Mouse (Mus musculus) neural tube, embryonic 11.5 days (tissue): ENCODE data around the gene Cers1. TPM values are rescaled to one million over a fixed set of nuclear protein-coding genes. Genes with fewer than 3 reads are reported as not detected.
A peak's percentile ranks its signal among the peaks of the same experiment; 100 is the strongest.

Experiments used
- ATAC-seq: fragments of 200-750 bp; cut with Nextera tagmentation; 2 replicates; pipeline ENCODE4 v1.8.0; 2017; ENCODE audit warnings: moderate number of reproducible peaks, mild to moderate bottlenecking, moderate TSS enrichment, moderate library complexity; ENCODE audit not compliant: insufficient read depth, low FRiP score, low TSS enrichment
- DNase-seq: peaks from one replicate; pipeline ENCODE4 v3.0.0-alpha.2; 2015; ENCODE audit warnings: low spot score
- H3K27ac ChIP-seq: fragments of 300-500 bp; sonication (generic); 2 replicates; pipeline ENCODE4 v1.5.1; 2014; ENCODE audit warnings: low read depth, mild to moderate bottlenecking, low read length
- H3K27me3 ChIP-seq: fragments of 300-500 bp; sonication (generic); 2 replicates; pipeline ENCODE4 v1.6.1; 2014; ENCODE audit warnings: mild to moderate bottlenecking, low read length, mixed read lengths; ENCODE audit not compliant: control insufficient read depth, insufficient read depth
- H3K36me3 ChIP-seq: fragments of 300-500 bp; sonication (generic); 2 replicates; pipeline ENCODE4 v1.6.1; 2014; ENCODE audit warnings: mild to moderate bottlenecking, low read length, moderate library complexity, mixed read lengths; ENCODE audit not compliant: control insufficient read depth, insufficient read depth
- H3K4me1 ChIP-seq: fragments of 300-500 bp; sonication (generic); 2 replicates; pipeline ENCODE4 v1.6.1; 2014; ENCODE audit warnings: low read length, mixed read lengths; ENCODE audit not compliant: control insufficient read depth, insufficient read depth
- H3K4me2 ChIP-seq: fragments of 300-500 bp; sonication (generic); 2 replicates; pipeline ENCODE4 v1.6.1; 2014; ENCODE audit warnings: low read depth, mild to moderate bottlenecking, moderate library complexity
- H3K4me3 ChIP-seq: fragments of 300-500 bp; sonication (generic); 2 replicates; pipeline ENCODE4 v1.5.1; 2014; ENCODE audit warnings: low read depth, low read length
- H3K9ac ChIP-seq: fragments of 300-500 bp; sonication (generic); 2 replicates; pipeline ENCODE4 v1.6.1; 2014; ENCODE audit warnings: mild to moderate bottlenecking, low read length
- H3K9me3 ChIP-seq: fragments of 300-500 bp; sonication (generic); 2 replicates; pipeline ENCODE4 v1.6.1; 2016; ENCODE audit warnings: low read length; ENCODE audit not compliant: control insufficient read depth
- WGBS: fragments of 180-500 bp; shearing (Covaris S2); extraction: QIAGEN DNeasy Blood & Tissue Kit; methylation state at CpG from one replicate; pipeline ENCODE4 v1.1.7; 2014; 5-methylcytosine and 5-hydroxymethylcytosine counted together
- polyA plus RNA-seq: library from polyadenylated mRNA; unstranded; fragments of >200 nt; fragmentation: Nextera tagmentation; extraction: Ambion mirVana; gene quantifications from 2 replicates; pipeline ENCODE4 v1.2.1, GENCODE M21; 2014

Gene Cers1
- polyA plus RNA-seq, 1 experiment from 2014 or later, result 6.8 TPM

DNA sequence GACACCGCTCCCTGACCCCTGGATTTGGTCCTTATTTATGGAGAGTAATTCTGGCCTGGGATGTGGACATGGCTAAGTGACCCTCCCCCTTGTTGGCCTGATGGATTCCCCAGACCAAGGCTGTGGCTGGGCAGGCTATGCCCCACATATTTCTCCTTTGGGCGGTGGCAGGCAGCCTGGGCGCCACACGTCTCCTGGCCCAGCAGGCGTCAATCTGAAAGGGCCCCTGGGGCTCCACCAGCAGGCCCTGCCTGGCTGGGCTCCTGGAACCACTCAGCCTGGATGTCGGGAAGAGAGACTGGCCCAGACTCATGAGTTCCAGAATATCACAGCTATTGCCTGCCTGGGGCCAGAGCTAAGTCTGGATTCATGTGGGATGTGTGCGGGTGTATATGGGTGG lies 54.9 kb downstream of the Cers1 start:
- Histone ChIP-seq H3K4me2 (no peak overlapping the region), H3K4me1 (peaks cover 12% of the 10 kb centered on the region), H3K9me3 (no peaks in the 10 kb centered on the region), H3K4me3 (no peak overlapping the region), H3K36me3 (no peaks in the 10 kb centered on the region), H3K27me3 (peaks cover 42% of the 10 kb centered on the region), H3K9ac (no peak overlapping the region), H3K27ac (no peak overlapping the region)
- 78% methylated on average over 7 of the region's 7 CpGs for WGBS
- DNase-seq, result no peak
- no peak for ATAC-seq

DNA sequence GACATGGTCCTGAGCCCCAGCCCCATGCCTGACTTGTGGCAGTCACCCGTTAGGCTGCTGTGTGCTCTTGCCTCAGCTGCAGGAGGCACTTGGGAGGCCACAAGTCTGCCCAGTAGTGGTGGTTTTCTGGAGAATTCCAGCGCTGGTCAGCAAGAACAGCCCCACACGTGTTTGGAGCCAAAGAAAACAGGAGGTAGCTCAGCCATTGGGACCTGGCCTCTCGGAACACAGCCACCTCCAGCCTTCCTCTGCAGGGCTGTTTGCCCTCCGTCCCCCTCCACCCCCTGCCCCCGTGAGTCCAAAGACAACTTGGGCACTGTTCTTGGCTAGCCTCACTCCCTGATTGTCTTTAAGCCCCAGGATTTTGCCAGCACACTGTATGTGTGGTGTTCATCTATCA lies 56.4 kb downstream of the Cers1 start:
- Histone ChIP-seq H3K4me1 (peaks cover 12% of the 10 kb centered on the region), H3K4me3 (no peak overlapping the region), H3K9me3 (no peaks in the 10 kb centered on the region), H3K36me3 (no peaks in the 10 kb centered on the region), H3K4me2 (no peak overlapping the region), H3K9ac (no peak overlapping the region), H3K27ac (no peak overlapping the region), H3K27me3 (peaks cover 57% of the 10 kb centered on the region)
- WGBS, result 40% methylated on average over 6 of the region's 6 CpGs
- ATAC-seq (no peak), DNase-seq (no peak)

DNA sequence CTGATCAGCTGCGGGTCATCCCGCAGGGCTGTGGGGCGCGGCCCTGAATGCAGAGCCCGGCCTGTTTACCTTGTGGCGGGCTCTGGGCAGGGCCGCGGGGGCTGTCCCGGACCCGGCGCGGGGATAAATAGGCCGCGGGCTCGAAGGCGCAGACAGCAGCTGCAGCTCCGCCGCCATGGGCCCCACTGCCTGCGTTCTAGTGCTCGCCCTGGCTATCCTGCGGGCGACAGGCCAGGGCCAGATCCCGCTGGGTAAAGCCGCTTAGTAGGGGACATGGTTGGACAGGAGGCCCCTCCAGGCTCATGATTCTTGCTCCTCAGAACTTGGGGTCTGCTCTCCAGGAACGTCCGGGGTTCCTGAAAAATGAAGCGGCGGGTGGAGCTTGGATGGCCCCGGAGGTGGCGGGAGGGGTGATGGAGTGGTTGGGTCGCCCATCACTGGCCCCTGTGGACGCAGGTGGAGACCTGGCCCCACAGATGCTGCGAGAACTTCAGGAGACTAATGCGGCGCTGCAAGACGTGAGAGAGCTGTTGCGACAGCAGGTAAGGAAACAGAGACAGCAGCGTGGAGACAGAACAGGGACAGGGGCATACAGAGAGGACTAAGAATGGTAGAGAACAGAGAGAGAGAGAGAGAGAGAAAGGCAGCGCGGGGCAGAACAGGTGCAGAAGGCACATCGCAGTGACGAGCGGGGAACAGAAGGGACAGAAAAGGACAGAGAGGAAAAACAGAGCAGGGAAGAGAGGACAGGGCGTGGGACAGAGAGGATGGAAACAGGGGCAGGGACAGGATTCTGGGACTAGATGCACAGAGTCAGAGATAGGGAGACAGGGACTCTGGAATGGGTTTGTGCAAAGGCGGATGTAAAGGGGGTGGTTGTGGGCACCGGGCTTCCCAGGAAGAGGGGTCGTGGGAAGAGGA lies 58.1 kb downstream of the Cers1 start, which contains the start of gene Comp:
Gene Comp, plus strand, starts transcription at position 162 of the 921 bp plus-strand sequence.
- ATAC-seq (no peak), DNase-seq (no peak)
- Histone ChIP-seq H3K4me2 (peak within 1 kb of the TSS; percentile 44), H3K4me3 (peak within 1 kb of the TSS; percentile 31), H3K36me3 (no peaks in the 10 kb centered on the region), H3K27ac (no peak within 1 kb of the TSS), H3K9me3 (no peaks in the 10 kb centered on the region), H3K27me3 (peaks cover 73% of the 10 kb centered on the region), H3K4me1 (peaks cover 12% of the 10 kb centered on the region), H3K9ac (peak within 1 kb of the TSS; percentile 22; the same call in 1 of the 2 replicates)
- 3% methylated on average over 47 of the region's 47 CpGs for WGBS

DNA sequence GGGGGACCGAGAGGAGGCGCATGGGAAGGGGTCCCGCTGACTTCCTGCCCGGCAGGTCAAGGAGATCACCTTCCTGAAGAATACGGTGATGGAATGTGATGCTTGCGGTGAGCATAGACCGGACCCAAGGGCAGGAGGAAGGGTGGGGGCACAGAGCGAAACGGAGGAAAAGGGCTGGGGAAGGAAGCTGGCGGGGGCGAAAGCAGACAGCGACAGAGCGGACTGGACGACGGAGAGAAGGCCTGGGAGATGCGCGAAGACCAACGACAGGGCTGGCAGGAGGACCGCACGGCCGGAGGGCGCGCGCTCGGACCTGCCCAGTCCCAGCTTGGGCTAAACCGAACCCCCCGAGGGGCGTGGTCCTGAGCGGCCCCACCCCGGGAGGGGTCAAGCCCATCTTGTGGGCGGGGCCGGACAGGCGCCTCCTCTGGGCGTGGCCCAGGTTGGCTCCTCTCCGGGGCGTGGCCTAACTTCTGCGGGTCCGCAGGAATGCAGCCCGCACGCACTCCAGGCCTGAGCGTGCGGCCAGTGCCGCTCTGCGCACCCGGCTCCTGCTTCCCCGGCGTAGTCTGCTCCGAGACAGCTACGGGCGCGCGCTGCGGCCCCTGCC lies 58.8 kb downstream of the Cers1 start:
- Histone ChIP-seq H3K9me3 (no peaks in the 10 kb centered on the region), H3K27ac (no peak overlapping the region), H3K4me2 (peak overlapping the region; percentile 44), H3K36me3 (no peaks in the 10 kb centered on the region), H3K4me1 (peaks cover 12% of the 10 kb centered on the region), H3K27me3 (peaks cover 76% of the 10 kb centered on the region), H3K4me3 (peak overlapping the region; percentile 31), H3K9ac (no peak overlapping the region)
- 1% methylated on average over 46 of the region's 53 CpGs for WGBS
- DNase-seq, result peak; percentile 71
- peak; percentile 42 for ATAC-seq

DNA sequence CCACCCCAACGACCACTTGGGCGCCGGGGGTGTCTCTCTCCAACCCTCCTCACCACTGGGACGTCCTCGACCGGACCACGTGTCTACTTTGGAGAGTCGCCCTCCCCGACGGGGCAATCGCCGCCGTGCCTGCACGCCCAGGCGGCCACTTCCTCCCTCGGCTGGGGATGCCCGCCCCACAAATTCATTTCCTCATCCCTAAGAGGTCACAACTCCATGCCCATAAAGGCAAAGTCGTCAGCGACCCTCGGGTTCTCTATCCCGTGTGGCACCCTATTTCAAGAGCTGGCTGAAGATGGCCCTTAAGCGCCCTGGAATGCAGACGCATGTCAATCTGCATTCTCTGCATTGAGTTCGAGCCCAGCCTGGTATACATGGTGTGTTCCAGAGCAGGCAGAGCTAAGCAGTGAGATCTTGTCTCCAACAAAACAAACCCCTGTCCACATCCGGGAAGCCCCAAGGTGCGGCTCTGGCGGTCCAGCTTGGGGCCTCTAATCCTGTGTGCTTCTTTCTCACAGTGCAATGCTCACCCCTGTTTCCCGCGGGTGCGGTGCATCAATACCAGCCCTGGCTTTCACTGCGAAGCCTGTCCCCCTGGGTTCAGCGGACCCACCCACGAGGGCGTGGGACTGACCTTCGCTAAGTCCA lies 59.8 kb downstream of the Cers1 start:
- WGBS, result 7% methylated on average over 35 of the region's 35 CpGs

DNA sequence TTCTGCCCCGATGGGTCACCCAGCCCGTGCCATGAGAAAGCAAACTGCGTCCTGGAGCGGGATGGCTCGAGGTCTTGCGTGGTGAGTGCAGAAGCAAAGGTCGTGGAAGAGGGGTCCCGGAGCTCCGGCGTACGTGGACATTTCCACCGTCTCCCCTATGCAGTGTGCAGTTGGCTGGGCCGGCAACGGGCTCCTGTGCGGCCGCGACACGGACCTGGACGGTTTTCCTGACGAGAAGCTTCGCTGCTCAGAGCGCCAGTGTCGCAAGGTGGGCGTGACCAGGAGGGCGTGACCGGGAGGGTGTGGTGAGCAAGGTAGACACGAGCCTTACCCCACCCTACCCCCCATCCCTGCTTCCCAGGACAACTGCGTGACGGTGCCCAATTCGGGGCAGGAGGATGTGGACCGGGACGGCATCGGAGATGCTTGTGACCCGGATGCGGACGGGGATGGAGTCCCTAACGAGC lies 60.7 kb downstream of the Cers1 start:
- DNase-seq (no peak), ATAC-seq (no peak)
- H3K4me1 ChIP-seq, result peaks cover 12% of the 10 kb centered on the region
- no peak overlapping the region for H3K9ac ChIP-seq
- H3K36me3 ChIP-seq, result no peaks in the 10 kb centered on the region
- H3K4me3 ChIP-seq, result no peak overlapping the region
- no peak overlapping the region for H3K27ac ChIP-seq
- no peaks in the 10 kb centered on the region for H3K9me3 ChIP-seq
- H3K4me2 ChIP-seq, result no peak overlapping the region
- WGBS, result 5% methylated on average over 37 of the region's 37 CpGs
- peaks cover 76% of the 10 kb centered on the region for H3K27me3 ChIP-seq

More for the DNA sequence above, 59.8 kb downstream of the Cers1 start:
- no peak for DNase-seq
- no peak overlapping the region for H3K9ac ChIP-seq
- H3K36me3 ChIP-seq, result no peaks in the 10 kb centered on the region
- peaks cover 76% of the 10 kb centered on the region for H3K27me3 ChIP-seq
- H3K4me1 ChIP-seq, result peaks cover 12% of the 10 kb centered on the region
- peak overlapping the region; percentile 31; the same call in 1 of the 2 replicates for H3K4me3 ChIP-seq
- no peak overlapping the region for H3K4me2 ChIP-seq
- H3K27ac ChIP-seq, result no peak overlapping the region
- no peak for ATAC-seq
- H3K9me3 ChIP-seq, result no peaks in the 10 kb centered on the region

DNA sequence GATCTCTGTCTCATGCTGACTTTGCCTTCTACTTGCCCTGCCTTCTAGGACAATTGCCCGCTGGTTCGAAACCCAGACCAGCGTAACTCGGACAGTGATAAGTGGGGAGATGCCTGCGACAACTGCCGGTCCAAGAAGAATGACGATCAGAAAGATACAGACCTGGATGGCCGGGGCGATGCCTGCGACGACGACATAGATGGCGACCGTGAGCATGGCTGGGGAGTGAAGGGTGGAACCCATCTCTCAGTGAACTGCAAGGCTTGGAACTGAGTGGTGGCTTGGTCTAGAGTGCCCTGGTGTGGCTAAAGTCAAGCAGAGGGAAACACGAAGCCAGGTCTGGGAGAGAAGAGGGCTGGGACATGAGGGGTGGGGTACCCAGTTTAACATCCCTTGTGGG lies 61.5 kb downstream of the Cers1 start:
- Histone ChIP-seq H3K4me3 (no peak overlapping the region), H3K9me3 (no peaks in the 10 kb centered on the region), H3K9ac (no peak overlapping the region), H3K27ac (no peak overlapping the region), H3K4me2 (no peak overlapping the region), H3K4me1 (peaks cover 12% of the 10 kb centered on the region), H3K36me3 (no peaks in the 10 kb centered on the region), H3K27me3 (peaks cover 68% of the 10 kb centered on the region)
- ATAC-seq, result no peak
- 12% methylated on average over 15 of the region's 15 CpGs for WGBS
- no peak for DNase-seq

DNA sequence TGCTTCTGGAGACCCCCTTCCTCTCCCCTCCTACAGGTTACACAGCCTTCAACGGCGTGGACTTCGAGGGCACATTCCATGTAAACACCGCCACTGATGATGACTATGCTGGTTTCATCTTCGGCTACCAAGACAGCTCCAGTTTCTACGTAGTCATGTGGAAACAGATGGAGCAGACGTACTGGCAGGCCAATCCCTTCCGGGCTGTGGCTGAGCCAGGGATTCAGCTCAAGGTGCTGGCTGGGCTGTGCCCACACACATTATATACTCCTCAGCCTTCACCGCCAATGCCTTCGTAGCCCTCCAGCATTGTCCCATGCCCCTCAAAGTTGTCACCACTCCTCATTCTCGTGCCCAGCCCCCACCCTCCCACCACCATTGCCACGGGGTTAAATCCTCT lies 64.5 kb downstream of the Cers1 start:
- Histone ChIP-seq H3K9me3 (no peaks in the 10 kb centered on the region), H3K4me1 (no peaks in the 10 kb centered on the region), H3K4me2 (no peak overlapping the region), H3K27ac (no peak overlapping the region), H3K27me3 (peaks cover 38% of the 10 kb centered on the region), H3K4me3 (no peak overlapping the region), H3K36me3 (no peaks in the 10 kb centered on the region), H3K9ac (no peak overlapping the region)
- ATAC-seq, result no peak
- WGBS, result 88% methylated on average over 12 of the region's 12 CpGs
- DNase-seq, result no peak
